Mouse (Mus musculus): ENCODE measurements around the gene Mthfd1. TPM values are rescaled to one million over a fixed set of nuclear protein-coding genes. Genes with fewer than 3 reads are reported as not detected.

The Mthfd1 gene
- total and polyA plus RNA-seq, 3 experiments = 208 to 231 TPM; not detected in 1

DNA sequence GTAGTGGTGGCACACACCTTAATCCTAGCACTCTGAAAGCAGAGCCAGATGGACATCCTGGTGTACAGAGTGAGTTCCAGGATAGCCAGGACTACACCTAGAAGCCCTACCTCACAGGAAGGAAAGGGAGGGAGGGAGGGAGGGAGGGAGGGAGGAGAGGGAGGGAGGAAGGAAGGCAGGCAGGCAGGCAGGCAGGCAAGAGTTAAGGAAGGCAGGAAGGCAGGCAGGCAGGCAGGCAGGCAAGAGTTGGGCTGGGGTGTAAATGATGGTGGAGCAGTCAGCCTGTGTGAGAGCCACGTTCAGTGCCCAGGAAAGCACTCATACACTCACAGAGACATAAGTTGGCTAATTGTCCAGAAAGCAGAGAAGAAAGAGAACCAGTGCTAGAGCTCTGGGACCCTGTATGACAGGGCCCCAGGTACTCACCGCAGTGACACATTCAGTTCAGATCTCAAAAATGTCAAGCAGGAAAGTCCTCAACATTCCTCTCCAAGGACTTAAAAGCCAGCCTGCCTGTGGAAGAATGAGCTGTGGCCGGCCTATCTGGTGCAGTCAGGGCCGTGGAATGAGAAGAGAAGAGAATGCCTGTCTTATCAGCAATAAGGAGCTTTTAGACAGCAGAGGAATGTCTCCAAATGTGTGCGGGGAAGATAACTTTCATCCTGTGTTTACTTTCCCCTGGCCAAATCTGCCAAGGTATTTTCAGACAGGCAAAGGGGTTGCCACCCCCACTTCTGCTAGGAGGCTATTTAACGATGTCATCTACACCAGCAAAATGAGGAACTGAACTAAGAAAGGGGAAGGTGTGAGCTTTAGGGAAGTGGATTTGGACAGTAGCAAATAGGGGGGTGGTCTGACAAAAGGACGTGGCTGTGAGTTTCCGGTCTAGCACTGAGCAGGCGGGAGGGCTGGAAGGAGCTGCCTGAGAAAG lies 63.4 kb downstream of the Mthfd1 start:
- H3K79me2 ChIP-seq (ENCODE audit: control insufficient read depth, insufficient read depth, low read length, poor library complexity) = 0 out of 2 replicates have a peak, but pooled peaks cover 1% of the 10 kb centered on the region
- peak; percentile 99 for DNase-seq (ENCODE audit: low read depth, low spot score)
- peak overlapping the region; percentile 43; the same call in 1 of the 2 replicates for H3K9ac ChIP-seq (ENCODE audit: control insufficient read depth, low read depth, low read length, poor library complexity, severe bottlenecking)
- peaks cover 19 to 22% of the 10 kb centered on the region in 2 experiments for H3K36me3 ChIP-seq (ENCODE audit: control insufficient read depth in 1 of 2, insufficient read depth in 2 of 2, low read length in 2 of 2)
- no peaks in the 10 kb centered on the region for H3K27me3 ChIP-seq (ENCODE audit: control insufficient read depth in 1 of 2, insufficient read depth in 2 of 2, low read length in 2 of 2)
- no peak overlapping the region for H3K4me3 ChIP-seq (ENCODE audit: control insufficient read depth in 1 of 2, insufficient read depth in 1 of 2, low read depth in 2 of 2, low read length in 2 of 2)
- peak overlapping the region; percentile 87 for H3K27ac ChIP-seq (ENCODE audit: control insufficient read depth, low read depth, low read length)
- peaks cover 19 to 29% of the 10 kb centered on the region in 2 experiments for H3K4me1 ChIP-seq (ENCODE audit: control insufficient read depth in 1 of 2, insufficient read depth in 2 of 2, low read length in 2 of 2)
- no peaks in the 10 kb centered on the region for H3K9me3 ChIP-seq (replicated peaks; ENCODE audit: insufficient read depth, low read length)
- peak; percentile 99 for TF ChIP-seq ETS1 (IDR thresholded peaks at IDR 0.05; ENCODE audit: low read depth, low read length)
- TF ChIP-seq BHLHE40 (IDR thresholded peaks at IDR 0.05; ENCODE audit: borderline replicate concordance, low read depth, low read length) = peak; percentile 78
- TF ChIP-seq MAZ (IDR thresholded peaks at IDR 0.05; ENCODE audit: low read depth, low read length) = peak; percentile 71
- TF ChIP-seq HCFC1 (IDR thresholded peaks at IDR 0.05; ENCODE audit: low read depth, low read length) = peak; percentile 63; the same call in 1 of the 2 replicates
- peak; percentile 42 for TF ChIP-seq POLR2AphosphoS2 (IDR thresholded peaks at IDR 0.05; ENCODE audit: low read length)
- TF ChIP-seq POLR2AphosphoS5 (IDR thresholded peaks at IDR 0.05; ENCODE audit: borderline replicate concordance, low read depth, low read length) = no peak
- no peak for TF ChIP-seq GABPA (IDR thresholded peaks at IDR 0.05; ENCODE audit: low read depth, low read length)
- TF ChIP-seq POLR2A (IDR thresholded peaks at IDR 0.05; ENCODE audit: control insufficient read depth in 1 of 2, insufficient read depth in 1 of 2, low read depth in 1 of 2, low read length in 2 of 2, poor library complexity in 1 of 2) = peak in 1 of 2 experiments; percentile 34; a peak in 1 of 4 replicates
- peak; percentile 67; the same call in 1 of the 2 replicates for TF ChIP-seq MYB (IDR thresholded peaks at IDR 0.05; ENCODE audit: low read depth, low read length)
- peak; percentile 73; the same call in 1 of the 2 replicates for TF ChIP-seq ZMIZ1 (IDR thresholded peaks at IDR 0.05; ENCODE audit: low read depth, low read length)
- peak; percentile 100 for TF ChIP-seq TCF12 (IDR thresholded peaks at IDR 0.05; ENCODE audit: low read depth, low read length)
- TF ChIP-seq GATA1 (IDR thresholded peaks at IDR 0.05; ENCODE audit: low read depth, low read length) = peak; percentile 99
- no peak for TF ChIP-seq E2F4 (IDR thresholded peaks at IDR 0.05; ENCODE audit: borderline replicate concordance, low read depth, low read length)
- peak; percentile 80 for TF ChIP-seq CHD2 (IDR thresholded peaks at IDR 0.05; ENCODE audit: low read length)
- no peak for TF ChIP-seq ZNF384 (IDR thresholded peaks at IDR 0.05; ENCODE audit: low read depth, low read length)
- peak; percentile 97 for TF ChIP-seq RCOR1 (IDR thresholded peaks at IDR 0.05; ENCODE audit: low read depth, low read length)
- peak; percentile 99 for TF ChIP-seq TAL1 (IDR thresholded peaks at IDR 0.05; ENCODE audit: low read length)
- 0 out of 2 replicates have a peak, but pooled peaks have one; percentile 62 for TF ChIP-seq UBTF (IDR thresholded peaks at IDR 0.05; ENCODE audit: borderline replicate concordance, insufficient read depth, low read depth, low read length)
- TF ChIP-seq USF1 (IDR thresholded peaks at IDR 0.05; ENCODE audit: low read depth, low read length) = no peak
- TF ChIP-seq MYC (IDR thresholded peaks at IDR 0.05; ENCODE audit: low read depth, low read length) = peak; percentile 82
- TF ChIP-seq JUND (IDR thresholded peaks at IDR 0.05; ENCODE audit: low read depth, low read length) = peak; percentile 90
- TF ChIP-seq ZC3H11A (IDR thresholded peaks at IDR 0.05; ENCODE audit: low read depth, low read length) = no peak; the same call in 1 of the 2 replicates
- TF ChIP-seq MXI1 (IDR thresholded peaks at IDR 0.05; ENCODE audit: low read depth, low read length) = peak; percentile 86; the same call in 1 of the 2 replicates
- TF ChIP-seq SIN3A (IDR thresholded peaks at IDR 0.05; ENCODE audit: low read length) = peak; percentile 97
- no peak for TF ChIP-seq USF2 (IDR thresholded peaks at IDR 0.05; ENCODE audit: borderline replicate concordance in 1 of 2, insufficient read depth in 1 of 2, low read depth in 1 of 2, low read length in 2 of 2)
- TF ChIP-seq KAT2A (conservative IDR thresholded peaks at IDR 0.05; ENCODE audit: low read depth, low read length) = no peak
- TF ChIP-seq TBP (IDR thresholded peaks at IDR 0.05; ENCODE audit: low read depth, low read length) = peak; percentile 73
- TF ChIP-seq ELF1 (IDR thresholded peaks at IDR 0.05; ENCODE audit: low read depth, low read length) = peak; percentile 65
- peak; percentile 24; the same call in 1 of the 2 replicates for TF ChIP-seq SMC3 (IDR thresholded peaks at IDR 0.05; ENCODE audit: low read depth, low read length)
- no peak; the same call in 1 of the 2 replicates for TF ChIP-seq NELFE (IDR thresholded peaks at IDR 0.05; ENCODE audit: low read depth, low read length)
- peak; percentile 84; the same call in 1 of the 2 replicates for TF ChIP-seq MAFK (IDR thresholded peaks at IDR 0.05; ENCODE audit: borderline replicate concordance, low read depth, low read length)
- peak; percentile 59; the same call in 1 of the 2 replicates for TF ChIP-seq MAX (IDR thresholded peaks at IDR 0.05; ENCODE audit: low read length)
- TF ChIP-seq CTCF (IDR thresholded peaks at IDR 0.05 in 2 of 3, conservative IDR thresholded peaks at IDR 0.05 in 1 of 3; ENCODE audit: control insufficient read depth in 1 of 3, insufficient read depth in 1 of 3, low read depth in 2 of 3, low read length in 3 of 3, poor library complexity in 1 of 3, severe bottlenecking in 1 of 3) = no peak
- peak; percentile 87 for TF ChIP-seq MEF2A (IDR thresholded peaks at IDR 0.05; ENCODE audit: extremely low read depth, insufficient replicate concordance, low read depth, low read length, poor library complexity, severe bottlenecking)

All from MEL (cell line).